Mouse (Mus musculus) testis, adult 10 weeks (tissue): ENCODE data around the gene Ccdc39. TPM values are rescaled to one million over a fixed set of nuclear protein-coding genes. Genes with fewer than 3 reads are reported as not detected.

Experiments used
- polyA plus RNA-seq: library from polyadenylated mRNA; stranded (reverse); fragments of 350-450 nt; fragmentation: Illumina TruSeq; extraction: RNeasy Lipid Tissue Mini Kit (QIAGEN cat#74804); gene quantifications from one replicate; pipeline ENCODE4 v1.2.3, GENCODE M21; 2014; ENCODE audit warnings: low read depth, low replicate concordance

The Ccdc39 gene
- 563 TPM for polyA plus RNA-seq

DNA sequence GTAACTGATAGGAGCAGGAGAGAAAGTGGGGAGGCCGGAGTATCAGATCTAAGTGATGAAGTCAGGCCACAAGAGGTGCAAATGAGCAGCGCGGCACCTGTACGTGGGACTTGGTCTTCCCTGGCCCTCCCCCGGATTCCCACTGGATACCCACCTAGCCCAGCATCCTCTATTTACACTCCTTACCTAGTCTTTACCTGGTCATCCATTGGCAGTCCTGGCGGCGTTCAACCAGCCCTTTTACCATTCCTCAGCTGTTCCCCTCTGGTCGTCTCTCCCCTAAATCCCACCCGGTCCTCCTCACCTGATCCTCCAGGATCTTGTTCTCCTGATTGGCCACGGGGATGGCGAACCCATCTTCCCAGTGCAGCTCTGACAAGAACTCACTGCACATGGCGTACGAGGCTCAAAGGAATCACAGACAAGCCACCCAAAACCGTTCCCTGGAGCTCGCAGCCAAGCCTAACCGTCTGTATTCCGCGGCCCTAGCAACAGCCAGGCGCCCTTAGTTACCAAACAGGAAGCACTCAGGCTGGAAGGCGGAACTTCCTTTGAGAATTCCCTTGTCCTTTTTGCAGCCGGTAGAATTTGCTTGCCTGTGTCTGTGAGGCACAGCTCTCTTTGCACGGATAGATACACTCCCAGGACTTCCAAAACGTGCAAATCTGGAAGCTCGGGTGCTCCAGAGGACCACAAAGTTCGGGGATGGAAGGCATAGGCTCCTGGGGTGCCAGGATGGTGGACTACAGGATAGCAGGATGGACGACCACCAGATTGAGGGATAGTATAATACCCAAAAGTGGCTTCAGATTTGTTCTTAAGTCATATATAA lies at the start of gene Ccdc39:
TSS of gene Ccdc39 (minus strand) at position 510 of the 832 bp plus-strand sequence.

GRCm38 (mm10) chr3:33799617-33800512 lies 44.2 kb downstream of the Ccdc39 start, which contains the start of gene Ttc14:
Ttc14 (plus strand) TSS chr3:33799832.

Other genes starting within 250 kb of the Ccdc39 start
- 56.5 TPM for gene Ttc14, start 44.5 kb downstream of the Ccdc39 start, polyA plus RNA-seq
- gene Fxr1, start 175.6 kb upstream of the Ccdc39 start, polyA plus RNA-seq = 1,641 TPM
- 118 TPM for gene Dnajc19, start 237.0 kb upstream of the Ccdc39 start, polyA plus RNA-seq